Mouse (Mus musculus): ENCODE data around the gene 4933402N03Rik.

The 4933402N03Rik gene

GRCm38 (mm10) chr7:131146214-131146613 lies at the start of gene 4933402N03Rik:
TSS of gene 4933402N03Rik (minus strand) at chr7:131146314.
- in situ Hi-C loops (cut with MboI, MseI), result loop anchor here (10.0 kb wide), 1 partner anchor 949 kb away; no protein-coding TSS in a partner anchor

GRCm38 (mm10) chr7:131187996-131188395 lies 41.9 kb upstream of the 4933402N03Rik start:
- in situ Hi-C loops (cut with MboI, MseI), result no loop called here

DNA sequence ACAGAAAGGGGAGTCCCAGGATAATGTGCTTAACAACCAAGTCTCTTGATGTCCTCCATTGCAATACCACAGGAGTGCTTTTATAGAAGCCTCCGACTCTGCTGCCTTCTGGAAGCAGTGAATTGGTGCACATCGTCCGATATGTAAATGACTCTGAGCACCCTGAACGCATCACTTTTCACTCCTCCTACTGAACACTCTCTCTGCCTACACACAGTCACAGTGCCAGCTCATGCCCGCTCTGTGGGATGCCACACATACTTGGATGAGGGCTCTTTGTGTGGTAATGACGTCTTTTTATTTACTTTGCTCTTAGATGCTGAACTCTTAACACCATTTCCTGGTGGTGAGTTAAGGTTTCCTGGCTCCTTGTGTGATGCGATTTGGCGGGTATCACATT lies 40.9 kb upstream of the 4933402N03Rik start:
- in situ Hi-C loops (cut with MboI, MseI), result no loop called here

- in situ Hi-C loops (cut with MboI, MseI), result no loop called here
Observed at GRCm38 (mm10) chr7:131184339-131184738, 38.2 kb upstream of the 4933402N03Rik start.

DNA sequence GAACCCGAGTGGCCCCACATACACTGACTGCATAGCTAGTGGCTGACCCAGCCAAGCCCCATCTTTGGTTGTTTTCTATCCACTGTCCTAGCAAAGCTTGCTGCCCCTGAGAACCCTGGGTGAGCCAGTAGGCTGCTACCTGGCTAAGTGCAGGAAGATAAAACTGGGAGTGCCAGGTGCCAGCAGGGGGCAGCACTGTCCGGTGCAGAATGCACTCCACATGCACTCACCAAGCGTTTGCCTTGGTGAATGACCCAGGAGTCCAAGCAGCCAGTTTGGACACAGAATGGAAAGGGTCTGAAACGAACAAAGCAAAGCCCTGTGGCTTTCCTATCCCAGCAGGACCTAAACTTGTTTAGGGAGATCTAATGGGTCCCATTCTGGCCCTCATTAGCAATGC lies 36.6 kb upstream of the 4933402N03Rik start:
- in situ Hi-C loops (cut with MboI, MseI), result no loop called here

DNA sequence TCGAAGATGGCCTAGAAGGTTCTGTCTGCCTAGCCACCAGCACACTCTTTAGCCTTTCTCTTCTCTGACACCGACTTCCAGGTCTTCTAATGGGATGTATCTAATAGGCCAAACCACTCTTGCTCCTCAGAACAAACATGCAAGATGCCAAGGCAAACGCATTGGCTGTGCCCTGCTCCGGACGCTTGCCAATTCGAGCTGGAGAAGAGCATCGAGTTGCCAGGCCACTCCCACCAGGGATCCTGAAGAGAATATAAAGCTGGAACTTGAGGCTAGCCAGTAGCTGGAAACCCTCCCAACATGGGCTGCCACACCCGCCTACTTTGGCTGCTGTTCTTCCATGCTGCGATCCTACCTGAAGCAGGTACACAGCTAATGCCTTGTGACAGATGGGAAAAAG lies 28.0 kb upstream of the 4933402N03Rik start, which contains the start of gene 5430419D17Rik:
Gene 5430419D17Rik, plus strand, starts transcription at position 282 of the 400 bp plus-strand sequence.
- in situ Hi-C loops (cut with MboI, MseI), result no loop called here

GRCm38 (mm10) chr7:131169099-131169498 lies 23.0 kb upstream of the 4933402N03Rik start:
- in situ Hi-C loops (cut with MboI, MseI), result no loop called here

GRCm38 (mm10) chr7:131167771-131168170 lies 21.7 kb upstream of the 4933402N03Rik start:
- in situ Hi-C loops (cut with MboI, MseI), result no loop called here

DNA sequence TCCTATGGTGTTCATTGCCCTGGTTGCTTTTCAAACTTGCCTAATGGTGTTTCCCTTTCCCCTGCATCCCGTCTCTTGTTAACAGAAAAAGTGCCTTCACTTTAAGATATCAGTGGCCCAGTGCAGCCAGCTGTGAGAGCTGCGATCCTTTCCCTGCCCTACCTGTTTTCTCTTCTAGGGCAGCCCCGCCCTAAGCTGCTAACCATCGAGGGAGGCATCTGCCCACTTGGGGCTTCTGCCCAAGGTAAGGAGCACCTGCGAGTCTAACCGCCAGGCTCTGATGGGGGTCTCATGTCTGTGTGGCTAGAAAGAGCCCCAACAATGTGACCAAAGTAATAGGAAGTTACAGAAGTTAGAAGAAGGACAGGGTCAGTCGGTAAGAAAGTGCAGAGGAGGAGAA lies 16.1 kb upstream of the 4933402N03Rik start:
- in situ Hi-C loops (cut with MboI, MseI), result no loop called here

- in situ Hi-C loops (cut with MboI, MseI), result loop anchor here (10.0 kb wide), 1 partner anchor 482 kb away; no protein-coding TSS in a partner anchor
Observed at GRCm38 (mm10) chr7:131153044-131153443, 6.9 kb upstream of the 4933402N03Rik start.

DNA sequence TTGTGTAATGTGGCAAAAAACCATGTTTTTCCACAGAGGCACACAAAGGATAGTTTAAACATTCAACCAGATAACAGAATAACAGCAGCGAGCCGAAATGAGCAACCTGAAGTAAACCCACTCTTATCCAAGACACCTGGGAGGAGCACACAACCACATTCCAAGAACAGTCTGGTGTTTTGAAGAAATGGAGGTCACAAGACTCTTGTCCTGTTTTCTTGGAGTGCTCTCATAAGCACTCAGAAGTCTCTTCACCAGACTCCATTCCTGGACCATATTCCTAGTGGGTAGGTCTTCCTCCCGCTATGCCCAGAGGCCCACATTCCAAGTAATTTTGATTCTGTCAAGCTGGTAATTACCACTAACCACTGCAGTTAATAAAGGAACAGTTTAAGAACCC lies 4.1 kb upstream of the 4933402N03Rik start:
- in situ Hi-C loops (cut with MboI, MseI), result loop anchor here (10.0 kb wide), 1 partner anchor 485 kb away; no protein-coding TSS in a partner anchor

GRCm38 (mm10) chr7:131133181-131133580 lies 12.9 kb downstream of the 4933402N03Rik start:
- in situ Hi-C loops (cut with MboI, MseI), result no loop called here

DNA sequence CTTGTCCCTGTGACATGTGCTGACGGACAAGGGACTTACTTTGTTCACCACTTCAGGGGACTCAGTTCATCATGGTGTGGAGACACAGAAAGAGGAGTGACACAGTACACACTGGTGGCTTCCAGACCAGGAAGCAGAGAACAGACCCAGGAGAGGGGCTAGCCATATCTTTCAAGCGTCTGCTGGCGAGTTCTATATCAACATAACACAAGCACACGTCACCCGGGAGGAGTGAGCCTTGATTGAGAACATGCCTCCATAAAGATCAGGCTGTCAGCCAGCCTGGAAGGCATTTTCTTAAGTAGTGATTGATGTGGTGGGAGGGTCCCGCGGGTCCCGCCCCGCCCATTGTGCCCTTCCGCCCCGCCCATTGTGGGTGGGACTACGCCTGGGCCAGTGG lies 16.1 kb downstream of the 4933402N03Rik start:
- in situ Hi-C loops (cut with MboI, MseI), result no loop called here

GRCm38 (mm10) chr7:131122210-131122807 lies 23.8 kb downstream of the 4933402N03Rik start:
- in situ Hi-C loops (cut with MboI, MseI), result no loop called here

DNA sequence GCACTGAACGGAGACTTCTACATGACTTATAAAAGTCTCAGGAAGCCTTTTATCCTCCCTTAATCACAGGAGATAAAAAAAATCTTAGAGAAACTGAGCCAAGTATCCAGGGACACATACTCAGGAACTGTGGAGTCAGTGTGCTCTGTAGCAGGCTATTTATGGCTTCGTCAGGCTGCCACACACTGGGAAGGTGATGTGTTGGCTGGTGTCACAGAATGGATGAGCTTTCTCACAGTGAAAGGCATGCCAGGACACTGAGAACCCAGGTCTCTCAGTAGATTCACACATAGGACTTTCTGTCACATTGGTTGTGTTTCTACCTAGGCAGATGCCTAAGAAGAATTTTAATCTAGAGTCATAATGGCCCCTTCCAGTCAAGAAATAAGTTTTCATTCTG lies 31.7 kb downstream of the 4933402N03Rik start:
- in situ Hi-C loops (cut with MboI, MseI), result no loop called here

DNA sequence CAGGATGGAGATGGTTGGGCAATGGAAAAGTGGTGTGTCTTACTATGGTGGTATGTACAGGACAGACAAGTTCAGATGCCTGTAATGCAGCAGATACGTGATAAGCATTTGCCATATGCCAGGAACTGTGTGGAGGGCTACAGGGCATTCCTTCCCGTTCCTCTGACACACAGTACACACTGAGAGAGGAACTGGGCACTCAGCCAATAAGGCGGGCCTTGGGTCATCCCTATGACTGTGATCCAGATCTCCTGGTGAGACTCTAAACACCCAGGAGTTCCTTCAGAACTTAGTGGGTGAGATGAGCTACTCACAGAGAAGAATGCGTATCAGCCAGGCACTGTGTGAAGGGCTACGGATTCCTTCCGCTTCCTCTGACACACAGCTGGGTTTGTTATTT lies 32.4 kb downstream of the 4933402N03Rik start:
- in situ Hi-C loops (cut with MboI, MseI), result no loop called here

GRCm38 (mm10) chr7:131112486-131112885 lies 33.6 kb downstream of the 4933402N03Rik start:
- in situ Hi-C loops (cut with MboI, MseI), result no loop called here

Data from T-helper 1 cell (primary cell).